Mouse (Mus musculus) C2C12 (cell line): ENCODE measurements around the gene Ripor2.

Source experiments
- CEBPB ChIP-seq: IDR thresholded peaks from one replicate; pipeline ENCODE4 v1.6.1; 2011; ENCODE audit warnings: low read depth, mild to moderate bottlenecking, control low read depth, moderate library complexity
- CTCF ChIP-seq: IDR thresholded peaks from one replicate; pipeline ENCODE4 v1.5.1; 2011; ENCODE audit not compliant: control insufficient read depth, insufficient read depth, insufficient read length
- FOSL1 ChIP-seq: IDR thresholded peaks from one replicate; pipeline ENCODE4 v1.8.0; 2011; ENCODE audit warnings: mild to moderate bottlenecking, low read length; ENCODE audit not compliant: poor library complexity, insufficient read depth, severe bottlenecking
- MAX ChIP-seq: IDR thresholded peaks from one replicate; pipeline ENCODE4 v1.6.1; 2011; ENCODE audit warnings: mild to moderate bottlenecking, control low read depth
- MYOD1 ChIP-seq: IDR thresholded peaks from one replicate; pipeline ENCODE4 v1.6.1; 2011; ENCODE audit warnings: low read depth; ENCODE audit not compliant: control insufficient read depth, insufficient read length
- MYOG ChIP-seq: IDR thresholded peaks from one replicate; pipeline ENCODE4 v1.6.1; 2011; ENCODE audit not compliant: control insufficient read depth, insufficient read length; ENCODE audit errors: extremely low read depth
- USF1 ChIP-seq: IDR thresholded peaks from one replicate; pipeline ENCODE4 v1.6.1; 2011; ENCODE audit warnings: low read depth, mild to moderate bottlenecking, control low read depth, moderate library complexity

DNA sequence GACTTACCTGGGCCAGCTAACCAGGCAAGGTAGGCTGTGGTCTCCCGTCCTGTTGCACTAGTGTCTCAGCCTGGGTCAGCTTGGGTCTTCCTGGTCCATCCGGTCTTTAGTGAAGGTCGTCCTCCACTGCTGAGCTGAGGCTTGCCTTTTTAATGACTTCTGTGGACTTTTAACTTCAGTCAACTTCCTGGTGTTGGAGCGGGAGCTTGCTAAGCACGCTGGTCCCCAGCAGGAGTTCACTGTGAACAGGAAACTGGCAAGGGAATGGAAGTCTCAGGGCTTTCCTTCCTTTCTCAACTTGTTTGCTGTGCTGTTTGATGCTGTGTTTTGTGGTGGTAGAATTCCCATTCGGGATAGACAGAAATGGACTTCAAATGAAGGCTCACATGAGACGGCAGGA lies 135.7 kb downstream of the Ripor2 start:
- no peak for TF ChIP-seq CTCF
- no peak for TF ChIP-seq FOSL1
- TF ChIP-seq MYOG, result no peak
- no peak for TF ChIP-seq USF1
- no peak for TF ChIP-seq CEBPB
- no peak for TF ChIP-seq MYOD1
- TF ChIP-seq MAX, result no peak
